Mouse (Mus musculus) kidney, postnatal 10 days (tissue): Measurements from ENCODE around the gene Ccr1l1.

ENCODE experiments used
- DNase-seq: peaks from one replicate; pipeline ENCODE4 v3.0.0; 2021; ENCODE audit warnings: mixed read lengths

Gene Ccr1l1

GRCm38 (mm10) chr9:123927281-123927960 lies 50.8 kb downstream of the Ccr1l1 start:
- no peak for DNase-seq
